Mouse (Mus musculus) ES-Bruce4 (cell line): ENCODE results near the gene Cldn10.

ENCODE experiments used
- CTCF ChIP-seq: IDR thresholded peaks from one replicate; pipeline ENCODE4 v1.8.1; 2011; ENCODE audit warnings: low read depth, low read length
- POLR2A ChIP-seq: IDR thresholded peaks from one replicate; pipeline ENCODE4 v1.8.1; 2011; ENCODE audit warnings: low read length; ENCODE audit not compliant: insufficient read depth

GRCm38 (mm10) chr14:118804351-118804750 lies 16.6 kb downstream of the Cldn10 start:
- peak; percentile 74 for TF ChIP-seq CTCF
- no peak for TF ChIP-seq POLR2A
